Mouse (Mus musculus) erythroblast, embryonic 14.5 days (primary cell): ENCODE results near the gene Cyfip2.

Source experiments
- GATA1 ChIP-seq: IDR thresholded peaks from 2 replicates; pipeline ENCODE4 v1.6.1; 2012; ENCODE audit warnings: low read length, inconsistent platforms, mixed read lengths
- TAL1 ChIP-seq: IDR thresholded peaks from 3 replicates; pipeline ENCODE4 v1.6.1; 2012; ENCODE audit warnings: low read length, inconsistent platforms, mixed read lengths

- TF ChIP-seq GATA1 (no peak), TAL1 (no peak)
These were observed 34.5 kb downstream of the Cyfip2 start for GRCm38 (mm10) chr11:46278140-46278539.
